Mouse (Mus musculus) ES-CJ7 (cell line): ENCODE results near the gene Eml2.

Source experiments
- DNase-seq: peaks from one replicate; pipeline ENCODE4 v3.0.0; 2011; ENCODE audit warnings: low read depth, low spot score

The Eml2 gene

GRCm38 (mm10) chr7:19202065-19202850, 26.0 kb downstream of the Eml2 start:
- peak; percentile 97 for DNase-seq

GRCm38 (mm10) chr7:19208201-19208910, 32.1 kb downstream of the Eml2 start:
- peak; percentile 69 for DNase-seq

DNA sequence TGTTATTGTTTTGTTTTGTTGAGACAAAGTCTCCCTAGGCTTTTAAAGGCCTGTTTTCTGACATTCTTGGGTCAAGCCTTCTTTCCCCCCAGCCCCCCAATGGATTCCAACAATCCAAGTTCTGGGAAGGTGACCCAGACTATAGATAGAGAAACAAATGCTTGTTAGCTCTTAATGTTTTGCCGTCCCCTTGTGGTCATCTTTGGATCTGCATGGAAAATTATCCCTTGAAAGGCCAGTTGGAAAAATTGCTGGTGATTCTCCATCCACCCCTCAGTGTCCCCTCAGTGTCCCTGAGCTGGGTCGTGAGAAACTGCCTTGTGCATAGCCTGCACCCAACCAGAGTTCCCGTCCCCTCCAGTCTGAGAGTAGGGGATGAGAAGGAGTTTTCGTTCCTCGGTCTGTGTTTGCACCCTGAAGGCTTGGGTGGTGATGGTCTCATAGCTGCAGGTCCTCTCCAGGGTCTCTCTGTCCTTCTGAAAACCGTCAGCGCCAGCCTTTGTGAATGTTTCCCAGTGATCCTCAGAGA, 32.8 kb downstream of the Eml2 start:
- peak; percentile 77 for DNase-seq

DNA sequence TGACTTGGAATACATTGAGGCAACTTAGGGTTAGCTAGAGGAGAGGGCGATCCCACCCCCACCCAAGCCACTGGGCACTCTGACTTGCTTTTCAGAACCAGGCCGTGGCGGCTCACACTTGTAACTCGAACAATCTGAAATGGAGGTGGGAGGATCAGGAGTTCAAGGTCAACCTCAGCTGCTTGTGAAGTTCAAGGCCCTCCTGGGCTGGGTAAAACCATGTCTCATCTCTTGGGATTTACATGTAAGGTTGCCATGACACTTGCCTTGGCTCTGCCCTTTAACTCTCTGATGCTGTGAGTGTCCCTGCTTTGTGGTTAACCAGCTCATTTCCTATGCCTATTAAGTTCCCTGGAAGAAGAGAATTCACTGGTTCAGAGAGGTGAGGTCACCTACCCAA, 33.3 kb downstream of the Eml2 start:
- DNase-seq, result peak; percentile 80

DNA sequence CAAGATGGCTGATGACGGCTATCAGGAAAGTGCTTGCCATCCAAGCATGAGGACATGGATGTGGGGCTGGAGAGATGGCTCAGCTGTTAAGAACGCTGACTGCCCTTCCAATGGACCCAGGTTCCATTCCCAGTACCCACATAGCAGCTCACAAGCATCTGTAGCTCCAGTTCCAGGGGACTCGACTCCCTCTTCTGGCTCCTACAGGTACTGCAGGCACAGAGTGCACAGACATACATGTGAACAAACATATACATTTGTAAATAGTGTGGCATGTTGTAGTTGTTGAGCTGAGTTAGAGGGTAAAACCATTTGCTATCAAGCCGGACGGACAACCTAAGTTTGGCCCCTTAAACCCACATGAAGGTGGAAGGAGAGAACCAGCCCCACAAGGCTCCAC, 33.8 kb downstream of the Eml2 start:
- DNase-seq, result peak; percentile 82

- DNase-seq, result peak; percentile 68
Measured at GRCm38 (mm10) chr7:19211041-19211675, 34.9 kb downstream of the Eml2 start.

- peak; percentile 56 for DNase-seq
Measured at GRCm38 (mm10) chr7:19211996-19212755, 36.0 kb downstream of the Eml2 start, which contains the start of gene Gpr4. TSS of gene Gpr4 (plus strand) at chr7:19212538.

DNA sequence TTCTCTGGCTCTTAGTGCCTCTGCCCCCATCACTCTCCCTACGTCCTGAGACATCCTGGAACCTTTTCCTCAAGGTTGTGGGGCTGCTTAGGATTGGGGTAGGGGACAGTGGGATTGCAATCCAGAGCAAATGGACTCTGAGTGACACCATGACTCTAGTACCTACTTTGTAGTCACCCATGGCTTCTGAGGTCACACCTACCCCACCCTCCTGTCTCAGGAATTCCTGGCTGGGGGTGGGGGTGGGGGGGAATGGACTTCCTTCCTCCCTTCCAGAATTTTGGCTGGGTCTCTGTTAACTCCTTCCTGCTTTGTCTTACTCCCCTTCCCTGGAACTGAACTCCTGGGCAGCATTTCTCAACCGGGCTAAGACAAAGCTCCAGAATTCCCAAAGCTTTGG, 37.2 kb downstream of the Eml2 start:
- DNase-seq, result no peak

- no peak for DNase-seq
Measured at GRCm38 (mm10) chr7:19214369-19214768, 38.1 kb downstream of the Eml2 start.

DNA sequence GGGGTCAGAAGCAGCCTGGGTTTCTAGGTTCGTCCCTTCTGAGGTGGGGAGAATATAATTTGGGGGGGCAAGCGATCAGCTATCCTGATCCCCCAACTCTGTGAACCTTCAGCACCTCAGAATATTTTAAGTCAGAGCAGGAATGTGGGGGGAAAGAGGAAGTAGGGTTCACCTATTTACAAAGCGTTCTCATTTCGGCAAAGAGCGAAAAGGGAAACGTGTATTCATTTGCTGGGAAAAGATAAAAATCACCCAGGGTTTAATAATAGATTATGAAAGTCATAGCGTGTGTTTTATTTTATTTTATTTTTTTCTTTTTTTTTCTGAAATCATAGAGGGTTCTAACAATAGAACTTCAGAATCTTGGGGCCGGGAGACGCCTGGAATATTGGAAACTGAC, 38.7 kb downstream of the Eml2 start:
- no peak for DNase-seq

DNA sequence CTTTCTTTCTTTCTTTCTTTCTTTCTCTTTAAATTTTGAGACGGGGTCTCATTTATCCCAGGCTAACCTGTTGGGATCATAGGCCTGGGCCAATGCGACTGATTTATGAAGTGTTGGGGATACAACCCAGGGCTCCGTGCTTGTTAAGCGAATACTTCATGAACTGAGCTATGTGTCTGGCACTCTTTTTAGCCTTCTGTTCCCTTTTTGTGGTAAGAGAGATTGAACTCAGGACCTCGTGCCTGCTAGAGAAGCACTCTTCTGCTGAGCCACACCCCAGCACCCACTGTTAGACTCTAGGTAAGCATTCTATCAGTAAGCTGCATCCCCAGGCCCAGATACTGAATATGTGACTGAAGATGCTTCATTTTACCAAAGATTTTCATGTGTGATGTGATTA, 41.3 kb downstream of the Eml2 start:
- DNase-seq, result no peak

GRCm38 (mm10) chr7:19217944-19218343, 41.7 kb downstream of the Eml2 start:
- no peak for DNase-seq

DNA sequence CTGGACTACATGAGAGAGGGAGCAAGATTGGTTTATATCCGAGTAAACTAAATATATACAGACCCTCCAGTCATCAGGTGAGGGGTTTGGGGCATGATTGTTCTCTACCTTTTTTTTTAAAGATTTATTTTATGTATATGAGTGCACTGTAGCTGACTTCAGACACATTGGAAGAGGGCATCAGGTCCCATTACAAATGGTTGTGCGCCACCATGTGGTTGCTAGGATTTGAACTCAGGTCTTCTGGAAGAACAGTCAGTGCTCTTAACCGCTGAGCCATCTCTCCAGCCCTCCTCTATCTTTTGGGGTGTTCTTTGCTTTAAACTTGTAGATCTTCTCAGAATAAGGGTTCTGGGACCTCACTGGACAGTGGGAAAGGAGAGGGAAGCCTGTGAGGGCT, 43.8 kb downstream of the Eml2 start:
- no peak for DNase-seq

DNA sequence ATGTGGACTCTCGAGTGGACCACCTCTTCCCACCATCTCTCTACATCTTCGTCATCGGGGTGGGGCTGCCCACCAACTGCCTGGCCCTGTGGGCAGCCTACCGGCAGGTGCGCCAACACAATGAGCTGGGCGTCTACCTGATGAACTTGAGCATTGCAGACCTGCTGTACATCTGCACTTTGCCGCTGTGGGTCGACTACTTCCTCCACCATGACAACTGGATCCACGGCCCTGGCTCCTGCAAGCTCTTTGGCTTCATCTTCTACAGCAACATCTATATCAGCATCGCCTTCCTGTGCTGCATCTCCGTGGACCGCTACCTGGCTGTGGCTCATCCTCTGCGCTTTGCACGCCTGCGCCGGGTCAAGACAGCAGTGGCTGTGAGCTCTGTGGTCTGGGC, 46.0 kb downstream of the Eml2 start:
- DNase-seq, result no peak

- no peak for DNase-seq
Measured at GRCm38 (mm10) chr7:19222875-19223274, 46.7 kb downstream of the Eml2 start.

DNA sequence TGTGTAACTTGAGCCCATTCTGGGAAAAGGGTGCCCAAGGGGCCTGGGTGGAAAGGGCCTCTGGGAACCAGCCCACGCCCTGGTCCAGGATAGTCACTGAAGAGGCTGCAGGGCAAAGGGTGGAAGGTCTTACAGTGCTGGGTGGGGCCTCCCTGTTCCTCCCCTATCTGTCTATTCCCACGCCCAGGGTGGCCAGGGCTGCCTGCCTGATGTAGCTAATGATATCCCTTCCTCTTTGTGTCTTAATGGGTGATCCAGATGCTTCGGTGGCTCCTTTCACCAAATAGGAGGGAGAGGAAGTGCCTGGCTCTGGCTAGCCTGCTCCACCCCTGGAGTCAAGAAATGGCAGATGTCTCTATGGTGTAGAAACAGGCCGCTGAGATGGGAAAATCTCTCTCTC, 48.7 kb downstream of the Eml2 start:
- no peak for DNase-seq

DNA sequence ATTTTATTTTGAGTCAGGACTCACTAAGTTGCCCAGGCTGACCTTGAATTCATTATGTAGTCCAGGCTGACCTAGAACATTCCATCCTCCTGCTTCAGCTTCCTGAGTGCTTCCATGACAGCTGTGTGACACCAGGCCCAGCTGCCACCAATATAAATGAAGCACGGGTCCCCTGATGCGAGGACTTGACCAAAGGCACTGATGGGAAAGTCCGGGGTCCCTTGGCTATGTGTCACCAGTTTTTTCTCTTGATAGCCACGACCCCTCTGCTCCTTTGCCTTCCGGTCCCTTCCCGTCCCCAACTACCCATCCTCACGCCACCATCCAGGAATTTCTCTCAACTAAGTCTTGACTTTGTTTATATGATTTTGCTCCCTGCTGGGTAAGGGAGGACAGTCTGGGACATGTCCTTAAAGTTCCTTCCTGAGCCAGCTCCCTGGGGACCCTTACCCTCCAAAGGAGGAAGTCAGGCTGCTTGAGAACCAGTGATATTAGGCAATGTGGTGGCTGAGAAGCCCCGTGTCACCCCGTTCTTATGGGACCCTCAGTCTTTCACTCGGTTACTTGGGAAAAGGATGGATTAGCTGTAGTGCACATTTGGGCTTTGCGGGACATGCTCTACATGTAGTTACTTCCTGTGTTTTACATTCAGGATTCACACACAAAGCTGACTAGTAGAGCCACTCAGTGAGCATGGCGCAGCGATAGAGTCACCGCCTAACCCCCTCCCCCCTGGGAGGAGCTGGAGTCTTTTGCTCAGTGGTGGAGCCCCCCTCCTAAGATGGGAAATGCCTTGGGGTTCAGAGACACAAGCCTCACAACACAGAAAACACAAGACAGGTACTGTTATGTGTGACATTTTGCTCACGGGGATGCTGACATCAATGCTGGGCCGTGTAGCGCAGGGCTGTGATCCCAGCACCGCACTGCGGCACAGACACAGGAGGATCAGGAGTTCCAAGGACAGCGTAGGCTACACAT, 50.9 kb downstream of the Eml2 start:
- DNase-seq, result no peak

DNA sequence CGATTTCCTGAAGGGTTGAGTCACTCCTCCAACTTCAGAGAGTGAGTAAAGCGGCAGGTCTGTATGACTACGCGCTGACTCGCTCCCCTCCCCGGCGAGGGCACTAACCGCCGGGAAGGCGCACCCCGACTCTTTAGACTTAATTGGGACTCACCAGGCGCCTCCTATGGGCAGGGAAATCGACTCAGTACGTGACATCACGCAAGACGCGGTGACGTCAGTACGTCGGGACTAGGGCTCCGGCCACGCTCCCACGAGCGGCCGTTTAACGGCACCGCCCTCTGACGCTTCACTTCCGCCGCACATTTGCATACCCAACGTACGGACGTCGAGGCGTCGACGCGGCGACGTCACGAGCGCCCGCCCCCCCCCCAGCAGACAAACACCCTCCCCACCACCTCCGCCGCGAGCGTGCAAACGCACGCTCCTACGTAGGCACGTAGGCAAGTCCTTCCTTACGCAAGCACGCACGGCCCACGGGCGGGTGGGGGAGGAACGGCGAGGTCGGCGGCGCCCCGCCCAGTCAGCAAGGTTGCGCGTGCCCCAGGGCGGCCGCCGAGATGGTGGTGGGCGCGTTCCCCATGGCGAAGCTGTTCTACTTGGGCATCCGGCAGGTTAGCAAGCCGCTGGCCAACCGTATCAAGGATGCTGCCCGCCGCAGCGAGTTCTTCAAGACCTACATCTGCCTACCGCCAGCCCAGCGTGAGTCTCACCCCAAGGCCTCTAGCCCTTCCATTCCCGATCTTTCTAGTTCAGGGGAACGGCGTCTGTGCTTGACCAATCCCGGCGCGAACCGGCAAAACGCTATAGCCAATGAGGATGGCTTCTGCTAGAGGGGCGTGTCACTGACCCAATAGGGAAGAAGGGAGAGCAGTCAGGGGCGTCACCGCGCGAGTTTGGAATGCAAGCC, 51.9 kb downstream of the Eml2 start, which contains the start of gene Opa3:
TSS of gene Opa3 (plus strand) at position 452 of the 910 bp plus-strand sequence.
- peak; percentile 100 for DNase-seq

DNA sequence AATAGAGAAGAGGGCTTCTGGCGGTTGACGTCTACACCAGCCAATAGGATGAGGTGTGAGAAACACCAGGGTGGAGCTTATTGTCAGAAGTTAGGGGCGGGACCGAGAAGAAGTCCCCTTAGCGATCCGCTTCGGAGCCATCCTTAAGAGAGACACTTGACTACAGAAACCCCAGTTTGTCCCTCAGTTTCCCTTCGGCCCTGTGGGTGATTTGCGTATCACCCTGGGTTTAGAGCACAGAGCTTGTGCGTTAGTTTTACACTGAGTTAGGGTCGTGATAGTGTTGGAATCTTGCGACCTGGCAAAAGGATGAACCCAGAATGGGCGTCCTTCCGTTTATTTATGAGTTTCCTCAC, 52.5 kb downstream of the Eml2 start:
- DNase-seq, result no peak
